Mouse (Mus musculus): Measurements from ENCODE around the gene Maneal.

The Maneal gene

DNA sequence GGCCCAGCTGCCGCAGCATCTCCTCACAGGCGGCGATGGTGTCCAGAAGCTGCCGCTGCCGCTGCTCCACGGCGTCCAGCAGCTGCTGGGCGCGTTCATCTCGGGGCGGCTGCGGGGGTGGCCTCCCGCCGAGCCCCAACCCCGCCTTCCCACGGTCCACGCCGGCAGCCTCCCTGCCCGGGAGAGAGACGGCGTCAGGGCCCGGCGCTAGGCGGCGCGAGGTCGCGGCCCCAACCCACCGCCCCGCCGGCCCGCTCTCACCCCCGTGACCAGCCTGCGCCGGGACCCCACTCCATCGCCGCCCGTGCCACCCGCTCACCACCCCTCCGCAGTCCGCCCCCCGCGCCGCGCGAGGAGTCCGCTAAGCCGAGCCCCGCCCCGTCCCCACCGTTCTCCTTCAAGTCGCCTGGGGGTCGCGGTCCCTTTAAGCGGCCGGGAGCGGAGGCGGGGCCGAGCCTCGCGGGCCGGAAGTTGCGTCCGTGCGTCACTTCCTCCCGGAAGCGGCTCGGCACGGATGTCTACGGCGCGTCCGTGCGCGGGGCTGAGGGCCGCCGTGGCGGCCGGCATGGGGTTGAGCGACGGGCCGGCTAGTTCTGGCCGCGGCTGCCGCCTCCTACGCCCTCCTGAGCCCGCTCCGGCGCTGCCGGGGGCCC lies 11.6 kb downstream of the Maneal start, which contains the start of gene Yrdc:
TSS of gene Yrdc (plus strand) at position 419 of the 653 bp plus-strand sequence.
- in situ Hi-C loops (cut with MboI, MseI), result loop anchor here (25.0 kb wide), 1 partner anchor 938 kb away; the partner anchor contains the start of genes 4930535I16Rik, Mycbp and Rragc

DNA sequence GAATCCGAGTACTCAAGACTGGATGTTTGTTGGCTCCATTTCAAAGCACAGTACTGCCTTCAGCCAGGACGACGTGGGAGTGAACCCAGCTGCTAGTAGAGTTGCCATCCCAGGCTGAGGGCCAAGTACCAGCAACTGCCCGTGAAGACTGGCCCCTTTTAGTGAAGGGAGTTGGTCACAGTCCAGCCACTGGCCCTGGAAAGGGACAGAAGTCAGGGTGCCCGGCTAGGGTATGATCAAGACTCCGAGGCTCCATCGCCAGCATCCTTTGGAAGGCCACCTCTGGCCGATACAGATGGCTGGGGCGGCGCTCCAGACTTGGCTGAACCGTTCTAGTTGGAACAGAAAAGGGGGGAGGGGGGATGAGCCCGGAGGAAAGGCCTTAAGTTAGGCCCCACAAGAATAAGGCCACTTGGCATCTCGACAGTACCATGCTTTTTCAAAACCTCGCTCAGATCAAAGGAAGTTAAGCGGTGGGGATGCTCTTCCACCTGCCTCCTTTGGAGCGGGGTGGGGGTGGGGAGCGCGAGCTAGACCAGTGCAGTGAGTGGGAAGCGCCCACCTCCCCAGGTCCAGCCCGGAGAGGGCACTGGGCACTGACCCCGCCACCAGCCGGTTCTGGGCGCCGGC lies 12.2 kb downstream of the Maneal start:
- in situ Hi-C loops (cut with MboI, MseI), result loop anchor here (5.0 to 25.0 kb wide), 3 partner anchors 52 to 937 kb away; partner anchors contain the start of genes 4930535I16Rik, Mycbp and Rragc

- in situ Hi-C loops (cut with MboI, MseI), result loop anchor here (5.0 kb wide), 2 partner anchors 50 to 130 kb away; no protein-coding TSS in a partner anchor
These were observed 14.4 kb downstream of the Maneal start for GRCm38 (mm10) chr4:124847573-124847972.

- in situ Hi-C loops (cut with MboI, MseI), result no loop called here
These were observed 18.5 kb downstream of the Maneal start for GRCm38 (mm10) chr4:124843493-124843892.

- in situ Hi-C loops (cut with MboI, MseI), result no loop called here
These were observed 21.0 kb downstream of the Maneal start for GRCm38 (mm10) chr4:124840998-124841397.

DNA sequence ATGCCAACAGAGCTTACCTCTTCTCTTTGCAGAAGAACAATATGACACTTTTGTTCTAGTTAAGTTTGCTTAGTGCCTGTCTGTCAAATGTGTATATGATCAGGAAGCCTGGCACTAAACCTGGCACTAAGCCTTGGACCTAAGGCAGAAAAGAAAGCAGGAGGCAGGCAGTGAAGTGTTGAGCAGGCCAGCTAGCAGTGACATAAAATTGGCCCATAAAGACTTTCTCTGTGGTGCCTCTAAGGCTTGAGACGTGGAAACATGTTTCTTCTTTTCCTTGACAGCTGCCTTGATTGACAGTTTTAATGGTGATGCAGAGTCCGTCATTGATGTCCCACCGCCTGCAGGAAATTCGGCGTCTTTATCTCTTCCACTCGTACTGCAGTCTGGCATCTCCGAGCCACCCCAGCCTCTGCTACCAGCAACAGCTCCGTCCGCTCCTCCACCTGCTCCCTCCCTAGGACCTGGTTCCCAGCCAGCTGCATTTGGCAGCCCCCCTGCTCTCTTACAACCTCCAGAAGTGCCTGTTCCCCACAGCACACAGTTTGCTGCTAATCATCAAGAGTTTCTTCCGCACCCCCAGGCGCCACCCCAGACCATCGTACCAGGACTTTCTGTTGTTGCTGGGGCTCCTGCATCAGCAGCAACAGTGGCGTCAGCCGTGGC lies 23.8 kb downstream of the Maneal start:
- in situ Hi-C loops (cut with MboI, MseI), result no loop called here

GRCm38 (mm10) chr4:124832796-124833195 lies 29.2 kb downstream of the Maneal start:
- in situ Hi-C loops (cut with MboI, MseI), result no loop called here

DNA sequence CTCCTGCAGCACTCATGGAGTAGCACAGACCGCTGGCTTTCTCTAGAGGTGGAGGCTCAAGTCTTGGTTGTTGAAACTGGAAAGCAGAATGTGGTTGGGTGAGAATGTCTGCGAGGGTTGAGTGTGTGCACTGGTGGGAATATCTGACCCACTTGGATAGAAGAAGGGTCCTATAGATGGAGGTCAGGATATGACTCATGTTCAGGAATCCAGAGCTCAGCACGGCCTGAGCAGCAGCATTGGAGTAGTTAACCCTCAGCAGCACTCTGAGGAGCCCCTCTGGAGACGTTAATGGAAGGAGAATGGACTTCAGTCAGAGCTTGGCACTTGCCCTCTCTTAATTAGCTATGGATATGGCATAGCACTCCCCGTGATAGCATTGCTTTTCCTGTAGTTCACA lies 32.3 kb downstream of the Maneal start:
- in situ Hi-C loops (cut with MboI, MseI), result no loop called here

GRCm38 (mm10) chr4:124825371-124825965 lies 36.5 kb downstream of the Maneal start:
- in situ Hi-C loops (cut with MboI, MseI), result no loop called here

- in situ Hi-C loops (cut with MboI, MseI), result no loop called here
These were observed 37.0 kb downstream of the Maneal start for GRCm38 (mm10) chr4:124824967-124825366.

DNA sequence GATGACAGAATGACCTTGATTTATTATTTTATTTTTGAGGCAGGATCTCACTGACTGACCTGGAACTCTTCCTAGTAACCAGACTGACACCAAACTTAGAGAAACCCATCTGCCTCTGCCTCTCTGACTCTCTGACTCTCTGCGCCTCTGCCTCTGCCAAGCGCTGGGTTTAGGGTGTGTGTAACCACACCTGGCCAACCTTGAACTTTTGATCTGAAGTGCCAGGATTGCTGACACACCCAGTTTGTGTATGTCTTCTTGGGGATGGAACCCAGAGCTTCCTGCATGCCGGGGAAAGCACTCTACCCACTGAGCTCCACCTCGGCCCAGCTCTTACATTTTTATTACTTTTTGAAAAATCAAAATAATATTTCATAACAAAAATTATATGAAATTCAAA lies 43.1 kb downstream of the Maneal start:
- in situ Hi-C loops (cut with MboI, MseI), result no loop called here

DNA sequence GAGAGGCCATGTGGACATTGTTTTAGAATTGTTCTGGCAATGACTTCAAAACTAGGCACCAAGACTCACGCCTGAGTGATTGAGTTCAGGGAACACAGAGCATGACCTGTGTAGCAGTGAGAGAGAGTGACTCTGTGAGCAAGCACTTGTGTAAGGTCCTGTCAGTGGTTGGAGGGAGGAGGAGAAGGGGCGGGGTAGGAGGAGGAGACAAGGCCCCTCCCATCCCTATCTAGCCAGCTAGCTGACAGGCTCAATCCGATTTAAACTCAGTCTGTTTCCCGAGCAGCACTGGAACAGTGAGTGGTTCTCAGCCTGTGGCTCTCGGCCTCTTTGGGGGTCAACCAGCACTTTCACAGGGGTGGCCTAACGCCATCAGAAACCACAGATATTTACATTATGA lies 44.2 kb downstream of the Maneal start:
- in situ Hi-C loops (cut with MboI, MseI), result no loop called here

GRCm38 (mm10) chr4:124815901-124816300 lies 46.1 kb downstream of the Maneal start:
- in situ Hi-C loops (cut with MboI, MseI), result no loop called here

- in situ Hi-C loops (cut with MboI, MseI), result no loop called here
These were observed 50.5 kb downstream of the Maneal start for GRCm38 (mm10) chr4:124811347-124811975.

DNA sequence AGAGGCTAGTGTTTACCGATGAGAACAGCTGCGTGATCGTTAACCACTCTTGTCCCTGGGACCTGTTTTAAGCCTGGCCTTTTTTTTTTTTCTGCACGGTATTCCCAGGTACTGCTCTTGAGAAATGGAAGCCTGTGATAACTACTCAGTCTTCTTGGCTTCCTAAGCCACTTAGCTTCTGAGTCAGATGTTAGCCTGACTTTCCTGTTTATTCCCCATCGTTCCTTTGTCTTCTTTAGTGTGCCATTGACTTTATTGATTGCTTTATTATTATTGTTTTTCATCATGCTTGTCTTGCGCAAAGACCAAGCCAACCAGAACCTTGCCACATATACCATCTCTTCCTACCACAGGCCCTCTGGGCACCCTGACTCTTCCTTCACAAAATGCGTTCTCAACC lies 51.9 kb downstream of the Maneal start:
- in situ Hi-C loops (cut with MboI, MseI), result no loop called here

DNA sequence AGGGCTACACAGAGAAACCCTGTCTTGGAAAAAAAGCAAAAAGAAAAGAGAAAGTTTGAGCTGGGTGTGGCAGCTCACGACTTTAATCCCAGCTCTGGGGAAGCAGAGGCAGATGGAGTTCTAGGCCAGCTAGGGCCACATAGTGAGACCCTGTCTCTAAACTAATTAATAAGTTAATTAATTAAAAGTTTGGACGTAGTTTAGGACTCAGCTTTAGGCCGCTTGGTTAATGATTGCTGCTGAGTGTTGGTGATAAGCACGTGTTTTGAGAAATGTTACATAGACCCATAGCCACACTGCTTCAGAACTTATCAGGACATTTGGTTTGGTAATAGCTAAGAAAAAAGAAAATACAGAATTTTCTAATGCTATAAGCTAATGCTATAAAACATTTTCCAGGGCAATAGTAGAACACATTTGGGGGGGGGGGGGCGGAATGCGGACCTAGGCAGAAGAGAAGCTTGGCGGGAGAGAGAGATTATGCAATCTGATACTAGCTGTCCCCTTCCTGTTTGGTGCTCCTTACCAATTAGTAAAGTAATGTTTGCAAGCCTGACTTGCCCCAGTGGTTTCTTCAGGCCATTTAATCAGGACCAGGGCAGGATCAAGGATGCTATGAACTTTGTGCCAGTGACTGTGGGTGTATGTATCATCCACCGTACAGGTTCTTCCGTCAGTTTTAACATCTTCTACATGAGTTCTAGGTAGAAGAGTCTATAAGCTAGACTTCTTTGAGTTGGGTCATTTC lies 52.7 kb downstream of the Maneal start:
- in situ Hi-C loops (cut with MboI, MseI), result no loop called here

GRCm38 (mm10) chr4:124808511-124808910 lies 53.5 kb downstream of the Maneal start:
- in situ Hi-C loops (cut with MboI, MseI), result no loop called here

Data from regulatory T cell (primary cell).